Mouse (Mus musculus) testis, adult 2 months (tissue): ENCODE measurements around the gene Gpr3.

Experiments used
- CTCF ChIP-seq: fragments of 200-500 bp; IDR thresholded peaks from 2 replicates; pipeline ENCODE4 v1.5.1; 2012; ENCODE audit warnings: low read depth, mild to moderate bottlenecking, inconsistent platforms, low read length, moderate library complexity; ENCODE audit not compliant: control insufficient read depth, insufficient read depth, insufficient replicate concordance
- POLR2A ChIP-seq: fragments of 200-500 bp; IDR thresholded peaks from 2 replicates; pipeline ENCODE4 v1.6.1; 2012; ENCODE audit warnings: low read depth, mild to moderate bottlenecking, inconsistent platforms, low read length, moderate library complexity; ENCODE audit not compliant: control insufficient read depth

GRCm38 (mm10) chr4:133240490-133240921 lies 28.2 kb upstream of the Gpr3 start, which contains the start of gene Map3k6:
- TF ChIP-seq POLR2A (no peak), CTCF (no peak)
